Mouse (Mus musculus) gonadal fat pad, adult 2 months (tissue): ENCODE data around the gene 4931422A03Rik. TPM values are rescaled to one million over a fixed set of nuclear protein-coding genes. Genes with fewer than 3 reads are reported as not detected.
"Not testable (repeated sequence)": the region's sequence is repeated elsewhere in the genome, so short reads cannot be mapped to it uniquely, and the experiment has no call there.

ENCODE experiments used
- DNase-seq: peaks from one replicate; pipeline ENCODE4 v3.0.0-alpha.2; 2012; ENCODE audit warnings: low read depth
- polyA plus RNA-seq: library from polyadenylated mRNA; depleted of rRNA; stranded (reverse); fragments of >200 nt; gene quantifications from 2 replicates; pipeline ENCODE4 v1.2.3, GENCODE M21; 2012

4931422A03Rik gene
- polyA plus RNA-seq, 1 experiment: 0.14 TPM

- no peak for DNase-seq
Measured at GRCm38 (mm10) chr2:104027458-104028138, 563 bp downstream of the 4931422A03Rik start, which contains the start of gene Fbxo3. Gene Fbxo3 (plus strand): TSS chr2:104027721.

- no peak for DNase-seq
Measured at GRCm38 (mm10) chr2:104024656-104025055, 3.5 kb downstream of the 4931422A03Rik start.

GRCm38 (mm10) chr2:104023096-104023495, 5.1 kb downstream of the 4931422A03Rik start:
- no peak for DNase-seq

GRCm38 (mm10) chr2:104008853-104009252, 19.3 kb downstream of the 4931422A03Rik start:
- DNase-seq: not testable (repeated sequence)

GRCm38 (mm10) chr2:104007793-104008519, 20.2 kb downstream of the 4931422A03Rik start:
- DNase-seq: no peak

GRCm38 (mm10) chr2:104002711-104003413, 25.3 kb downstream of the 4931422A03Rik start:
- DNase-seq: no peak

GRCm38 (mm10) chr2:104001861-104002260, 26.3 kb downstream of the 4931422A03Rik start:
- DNase-seq: no peak

GRCm38 (mm10) chr2:104001076-104001475, 27.1 kb downstream of the 4931422A03Rik start:
- no peak for DNase-seq

- no peak for DNase-seq
Measured at GRCm38 (mm10) chr2:103992618-103993332, 35.4 kb downstream of the 4931422A03Rik start.

GRCm38 (mm10) chr2:103992162-103992561, 36.0 kb downstream of the 4931422A03Rik start:
- no peak for DNase-seq

- DNase-seq: no peak
Measured at GRCm38 (mm10) chr2:103991303-103991702, 36.9 kb downstream of the 4931422A03Rik start.

- no peak for DNase-seq
Measured at GRCm38 (mm10) chr2:103989724-103990123, 38.4 kb downstream of the 4931422A03Rik start.

- not testable (repeated sequence) for DNase-seq
Measured at GRCm38 (mm10) chr2:103987595-103987994, 40.6 kb downstream of the 4931422A03Rik start.

GRCm38 (mm10) chr2:103983146-103983545, 45.0 kb downstream of the 4931422A03Rik start:
- no peak for DNase-seq

GRCm38 (mm10) chr2:103982250-103982649, 45.9 kb downstream of the 4931422A03Rik start:
- no peak for DNase-seq

GRCm38 (mm10) chr2:103977716-103978115, 50.4 kb downstream of the 4931422A03Rik start:
- no peak for DNase-seq

GRCm38 (mm10) chr2:103977216-103977615, 50.9 kb downstream of the 4931422A03Rik start:
- no peak for DNase-seq

- DNase-seq: no peak
Measured at GRCm38 (mm10) chr2:103975904-103976303, 52.3 kb downstream of the 4931422A03Rik start.

- DNase-seq: no peak
Measured at GRCm38 (mm10) chr2:103971838-103972237, 56.3 kb downstream of the 4931422A03Rik start.

GRCm38 (mm10) chr2:103970791-103971649, 57.1 kb downstream of the 4931422A03Rik start:
- DNase-seq: no peak
